Mouse (Mus musculus): Measurements from ENCODE around the gene Nkiras2. TPM values are rescaled to one million over a fixed set of nuclear protein-coding genes. Genes with fewer than 3 reads are reported as not detected.
A peak's percentile ranks its signal among the peaks of the same experiment; 100 is the strongest.
"Not testable (repeated sequence)": the region's sequence is repeated elsewhere in the genome, so short reads cannot be mapped to it uniquely, and the experiment has no call there.

Nkiras2 gene
- total and polyA plus RNA-seq, 3 experiments: 53.8 to 70.0 (median 60.0) TPM

- dilution Hi-C loops (cut with MboI; ENCODE audit: extremely low pct_ligation_motif_present, extremely low pct_unique_long_range_greater_than_20kb, low sequenced_read_pairs); H3K4me3 ChIP-seq (replicated peaks in 1 of 3; ENCODE audit: low read depth in 2 of 3, low read length in 2 of 3, poor library complexity in 1 of 3); H3K27me3 ChIP-seq (replicated peaks); H3K9me3 ChIP-seq (replicated peaks; ENCODE audit: low read length); DNase-seq (ENCODE audit: extremely low read depth); in situ Hi-C loops (cut with MboI; ENCODE audit: low pct_ligation_motif_present, low pct_unique_long_range_greater_than_20kb, low sequenced_read_pairs): not testable (repeated sequence)
- peak overlapping the region; percentile 11; the same call in 1 of the 2 replicates for H3K9ac ChIP-seq (ENCODE audit: insufficient read depth, low read depth)
- H3K4me1 ChIP-seq (ENCODE audit: control insufficient read depth in 1 of 2, insufficient read depth in 2 of 2): peaks cover 64 to 99% of the 10 kb centered on the region in 2 experiments
- H3K4me2 ChIP-seq (ENCODE audit: insufficient read depth, low read depth, poor library complexity, severe bottlenecking): peak overlapping the region; percentile 67
- TF ChIP-seq POLR2AphosphoS2 (IDR thresholded peaks at IDR 0.05; ENCODE audit: low read depth, low read length) (peak; percentile 52), CHD1 (IDR thresholded peaks at IDR 0.05; ENCODE audit: low read depth, low read length) (0 out of 2 replicates have a peak, but pooled peaks have one; percentile 67), MYC (IDR thresholded peaks at IDR 0.05; ENCODE audit: low read depth, low read length) (0 out of 2 replicates have a peak, but pooled peaks have one; percentile 0), ZMIZ1 (IDR thresholded peaks at IDR 0.05; ENCODE audit: low read depth, low read length) (peak; percentile 53; the same call in 1 of the 2 replicates), RCOR1 (conservative IDR thresholded peaks at IDR 0.05; ENCODE audit: low read depth, low read length) (0 out of 2 replicates have a peak, but pooled peaks have one; percentile 12)
- peaks cover 31% of the 10 kb centered on the region for H3K79me2 ChIP-seq (replicated peaks; ENCODE audit: control insufficient read depth, extremely low read depth, insufficient read depth, poor library complexity, severe bottlenecking)
- H3K36me3 ChIP-seq (replicated peaks in 1 of 2; ENCODE audit: control insufficient read depth in 1 of 2, insufficient read depth in 1 of 2, low read length in 1 of 2): peaks cover 83 to 96% of the 10 kb centered on the region in 2 experiments
- peak overlapping the region; percentile 83 for H3K27ac ChIP-seq (ENCODE audit: insufficient read depth, low read depth)
Measured at GRCm38 (mm10) chr11:100582413-100582812, 36.6 kb upstream of the Nkiras2 start.

- 0 out of 2 replicates have a peak, but pooled peaks have one; percentile 47 for TF ChIP-seq CHD2 (IDR thresholded peaks at IDR 0.05; ENCODE audit: low read length)
- no peak for TF ChIP-seq KAT2A (IDR thresholded peaks at IDR 0.05; ENCODE audit: insufficient replicate concordance, low read length)
- TF ChIP-seq UBTF (IDR thresholded peaks at IDR 0.05; ENCODE audit: low read depth, low read length): 0 out of 2 replicates have a peak, but pooled peaks have one; percentile 18
- TF ChIP-seq BHLHE40 (IDR thresholded peaks at IDR 0.05; ENCODE audit: low read depth, low read length): peak; percentile 65
- no peak for TF ChIP-seq TBP (conservative IDR thresholded peaks at IDR 0.05; ENCODE audit: low read depth, low read length)
- peak; percentile 53; the same call in 1 of the 2 replicates for TF ChIP-seq TCF12 (IDR thresholded peaks at IDR 0.05; ENCODE audit: low read depth, low read length)
- TF ChIP-seq IRF4 (IDR thresholded peaks at IDR 0.05; ENCODE audit: low read depth, low read length): peak; percentile 84; the same call in 1 of the 2 replicates
- TF ChIP-seq EP300 (IDR thresholded peaks at IDR 0.05; ENCODE audit: low read length): peak; percentile 75; the same call in 1 of the 2 replicates
- 0 out of 2 replicates have a peak, but pooled peaks have one; percentile 35 for TF ChIP-seq MEF2A (IDR thresholded peaks at IDR 0.05; ENCODE audit: borderline replicate concordance, low read depth, low read length)
- TF ChIP-seq ETS1 (conservative IDR thresholded peaks at IDR 0.05; ENCODE audit: low read depth, low read length): peak; percentile 75
- TF ChIP-seq ZNF384 (IDR thresholded peaks at IDR 0.05; ENCODE audit: low read depth, low read length): 0 out of 2 replicates have a peak, but pooled peaks have one; percentile 20
- TF ChIP-seq CHD1 (IDR thresholded peaks at IDR 0.05; ENCODE audit: low read depth, low read length): no peak
- TF ChIP-seq SIN3A (IDR thresholded peaks at IDR 0.05; ENCODE audit: low read length): peak; percentile 66; the same call in 1 of the 2 replicates
- TF ChIP-seq MAZ (IDR thresholded peaks at IDR 0.05; ENCODE audit: low read depth, low read length): 0 out of 2 replicates have a peak, but pooled peaks have one; percentile 30
- TF ChIP-seq MAX (IDR thresholded peaks at IDR 0.05; ENCODE audit: low read length): no peak
- peak; percentile 23; the same call in 1 of the 2 replicates for TF ChIP-seq ELF1 (IDR thresholded peaks at IDR 0.05; ENCODE audit: low read depth, low read length)
- peaks cover 86 to 97% of the 10 kb centered on the region in 2 experiments for H3K36me3 ChIP-seq (replicated peaks in 1 of 2; ENCODE audit: control insufficient read depth in 1 of 2, insufficient read depth in 1 of 2, low read length in 1 of 2)
- dilution Hi-C loops (cut with MboI; ENCODE audit: extremely low pct_ligation_motif_present, extremely low pct_unique_long_range_greater_than_20kb, low sequenced_read_pairs) (no loop called here), in situ Hi-C loops (cut with MboI; ENCODE audit: low pct_ligation_motif_present, low pct_unique_long_range_greater_than_20kb, low sequenced_read_pairs) (no loop called here)
- peak overlapping the region in 1 of 3 experiments; percentile 14 for H3K4me3 ChIP-seq (replicated peaks in 1 of 3; ENCODE audit: low read depth in 2 of 3, low read length in 2 of 3, poor library complexity in 1 of 3)
- peak overlapping the region; percentile 83 for H3K27ac ChIP-seq (ENCODE audit: insufficient read depth, low read depth)
- peak overlapping the region; percentile 11 for H3K9ac ChIP-seq (ENCODE audit: insufficient read depth, low read depth)
- no peaks in the 10 kb centered on the region for H3K27me3 ChIP-seq (replicated peaks)
- H3K9me3 ChIP-seq (replicated peaks; ENCODE audit: low read length): no peaks in the 10 kb centered on the region
- H3K4me1 ChIP-seq (ENCODE audit: control insufficient read depth in 1 of 2, insufficient read depth in 2 of 2): peaks cover 62 to 99% of the 10 kb centered on the region in 2 experiments
- H3K4me2 ChIP-seq (ENCODE audit: insufficient read depth, low read depth, poor library complexity, severe bottlenecking): peak overlapping the region; percentile 67
- no peak for DNase-seq (ENCODE audit: extremely low read depth)
- H3K79me2 ChIP-seq (replicated peaks; ENCODE audit: control insufficient read depth, extremely low read depth, insufficient read depth, poor library complexity, severe bottlenecking): peaks cover 30% of the 10 kb centered on the region
Measured at GRCm38 (mm10) chr11:100582836-100583235, 36.2 kb upstream of the Nkiras2 start.
